8 mouse cellular contexts compared by ENCODE assay signal in genomic region chr4:47352803-47353388, GRCm38 (mm10). TPM values are rescaled to one million over a fixed set of nuclear protein-coding genes. Genes with fewer than 3 reads are reported as not detected.
DNase-seq lines count a peak whose midpoint lies in the region; ATAC-seq and TF ChIP-seq lines count a peak whose summit lies in the region.

Gene Tgfbr1 (plus strand): TSS chr4:47353222.

- no peaks in the 10 kb centered on the region for H3K27me3 ChIP-seq in MEL (ENCODE audit: control insufficient read depth in 1 of 2, insufficient read depth in 2 of 2, low read length in 2 of 2)
- H3K27me3 ChIP-seq in cerebellum, adult 2 months (ENCODE audit: control insufficient read depth, insufficient read depth, low read length), result peaks cover 2% of the 10 kb centered on the region; the same call in 1 of the 2 replicates
- H3K27me3 ChIP-seq in forebrain, postnatal 0 days (ENCODE audit: insufficient read depth, low read length), result no peaks in the 10 kb centered on the region
- H3K27me3 ChIP-seq in lung, embryonic 15.5 days, result no peaks in the 10 kb centered on the region; the same call in 1 of the 2 replicates

- no peak for TF ChIP-seq RAD21 in MEL (IDR thresholded peaks at IDR 0.05; ENCODE audit: low read depth, low read length)

- peaks cover 0 to 8% of the 10 kb centered on the region in 2 experiments; a peak in 2 of 4 replicates for H3K36me3 ChIP-seq in MEL (ENCODE audit: control insufficient read depth in 1 of 2, insufficient read depth in 2 of 2, low read length in 2 of 2)
- H3K36me3 ChIP-seq in forebrain, postnatal 0 days (ENCODE audit: insufficient read depth), result no peaks in the 10 kb centered on the region
- H3K36me3 ChIP-seq in lung, embryonic 15.5 days, result no peaks in the 10 kb centered on the region

- peaks cover 10% of the 10 kb centered on the region for H3K79me2 ChIP-seq in MEL (ENCODE audit: control insufficient read depth, insufficient read depth, low read length, poor library complexity)

- no peak for TF ChIP-seq EP300 in MEL (IDR thresholded peaks at IDR 0.05; ENCODE audit: low read depth in 1 of 2, low read length in 2 of 2)

- H3K9me3 ChIP-seq in MEL (replicated peaks; ENCODE audit: insufficient read depth, low read length), result no peaks in the 10 kb centered on the region
- no peaks in the 10 kb centered on the region for H3K9me3 ChIP-seq in forebrain, postnatal 0 days (ENCODE audit: low read length)
- H3K9me3 ChIP-seq in lung, embryonic 15.5 days, result no peaks in the 10 kb centered on the region

- H3K4me2 ChIP-seq in forebrain, postnatal 0 days (ENCODE audit: low read depth), result peak within 1 kb of the TSS; percentile 94
- peak within 1 kb of the TSS; percentile 91 for H3K4me2 ChIP-seq in lung, embryonic 15.5 days

- WGBS in cerebellum, adult 2 months, result 1% methylated on average over 64 of the region's 65 CpGs
- under 1% methylated on average over 52 of the region's 65 CpGs for WGBS in forebrain, postnatal 0 days
- WGBS in lung, embryonic 15.5 days, result 1% methylated on average over 53 of the region's 65 CpGs

- peaks cover 0 to 5% of the 10 kb centered on the region in 2 experiments; a peak in 2 of 4 replicates for H3K4me1 ChIP-seq in MEL (ENCODE audit: control insufficient read depth in 1 of 2, insufficient read depth in 2 of 2, low read length in 2 of 2)
- H3K4me1 ChIP-seq in cerebellum, adult 2 months (ENCODE audit: control insufficient read depth, insufficient read depth, low read length), result no peaks in the 10 kb centered on the region
- peaks cover 6% of the 10 kb centered on the region for H3K4me1 ChIP-seq in forebrain, postnatal 0 days (ENCODE audit: insufficient read depth)
- H3K4me1 ChIP-seq in lung, embryonic 15.5 days, result peaks cover 21% of the 10 kb centered on the region

- H3K27ac ChIP-seq in MEL (ENCODE audit: control insufficient read depth, low read depth, low read length), result no peak within 1 kb of the TSS
- H3K27ac ChIP-seq in cerebellum, adult 2 months (ENCODE audit: insufficient read depth, low read length), result no peak within 1 kb of the TSS
- H3K27ac ChIP-seq in forebrain, postnatal 0 days (ENCODE audit: low read depth, low read length), result peak within 1 kb of the TSS; percentile 85
- peak within 1 kb of the TSS; percentile 96 for H3K27ac ChIP-seq in lung, embryonic 15.5 days

- H3K9ac ChIP-seq in MEL (ENCODE audit: control insufficient read depth, low read depth, low read length, poor library complexity, severe bottlenecking), result peak within 1 kb of the TSS; percentile 98
- peak within 1 kb of the TSS; percentile 80 for H3K9ac ChIP-seq in forebrain, postnatal 0 days
- H3K9ac ChIP-seq in lung, embryonic 15.5 days, result peak within 1 kb of the TSS; percentile 91

- peak within 1 kb of the TSS; percentile 73 to 96 for H3K4me3 ChIP-seq in MEL (ENCODE audit: control insufficient read depth in 1 of 2, insufficient read depth in 1 of 2, low read depth in 2 of 2, low read length in 2 of 2)
- H3K4me3 ChIP-seq in cerebellum, adult 2 months (replicated peaks; ENCODE audit: insufficient read depth, low read depth, low read length), result peak within 1 kb of the TSS; percentile 49
- peak within 1 kb of the TSS; percentile 87 for H3K4me3 ChIP-seq in forebrain, postnatal 0 days (ENCODE audit: low read depth, low read length)
- peak within 1 kb of the TSS; percentile 86 for H3K4me3 ChIP-seq in lung, embryonic 15.5 days

- DNase-seq in MEL (ENCODE audit: low read depth, low spot score), result peak; percentile 96
- DNase-seq in cerebellum, adult 2 months, result peak; percentile 85 to 89
- DNase-seq in forebrain, postnatal 0 days, result peak; percentile 96
- DNase-seq in heart, postnatal 4 days, result peak; percentile 100
- DNase-seq in layer of hippocampus, adult 8-10 months (ENCODE audit: low spot score in 2 of 2), result peak; percentile 93 to 94
- peak; percentile 99 for DNase-seq in ovary, adult 18-20 months (ENCODE audit: low spot score)
- peak; percentile 98 for DNase-seq in thymus, postnatal 0 days (ENCODE audit: low spot score)

- peak; percentile 71 to 82; a peak in 2 of 4 replicates for TF ChIP-seq POLR2A in MEL (IDR thresholded peaks at IDR 0.05; ENCODE audit: control insufficient read depth in 1 of 2, insufficient read depth in 1 of 2, low read depth in 1 of 2, low read length in 2 of 2, poor library complexity in 1 of 2)
- TF ChIP-seq POLR2A in cerebellum, adult 2 months (IDR thresholded peaks at IDR 0.05; ENCODE audit: borderline replicate concordance, insufficient read depth, low read length), result no peak

- TF ChIP-seq CTCF in MEL (IDR thresholded peaks at IDR 0.05 in 2 of 3, conservative IDR thresholded peaks at IDR 0.05 in 1 of 3; ENCODE audit: control insufficient read depth in 1 of 3, insufficient read depth in 1 of 3, low read depth in 2 of 3, low read length in 3 of 3, poor library complexity in 1 of 3, severe bottlenecking in 1 of 3), result no peak
- no peak for TF ChIP-seq CTCF in cerebellum, adult 2 months (IDR thresholded peaks at IDR 0.05; ENCODE audit: borderline replicate concordance, insufficient read depth, low read depth, low read length)
- no peak for TF ChIP-seq CTCF in forebrain, postnatal 0 days (IDR thresholded peaks at IDR 0.05; ENCODE audit: low read depth)

- peak; percentile 98 for ATAC-seq in forebrain, postnatal 0 days
- peak; percentile 100 for ATAC-seq in lung, embryonic 15.5 days (ENCODE audit: borderline replicate concordance, extremely low read depth, low FRiP score, low TSS enrichment)

TF ChIP-seq in MEL, 35 proteins besides CTCF, POLR2A, EP300 and RAD21:
- TF ChIP-seq NELFE (IDR thresholded peaks at IDR 0.05; ENCODE audit: low read depth, low read length), result peak; percentile 76
- TF ChIP-seq GATA1 (IDR thresholded peaks at IDR 0.05; ENCODE audit: low read depth, low read length), result no peak
- TF ChIP-seq USF1 (IDR thresholded peaks at IDR 0.05; ENCODE audit: low read depth, low read length), result no peak
- no peak for TF ChIP-seq KAT2A (conservative IDR thresholded peaks at IDR 0.05; ENCODE audit: low read depth, low read length)
- no peak for TF ChIP-seq E2F4 (IDR thresholded peaks at IDR 0.05; ENCODE audit: borderline replicate concordance, low read depth, low read length)
- TF ChIP-seq JUND (IDR thresholded peaks at IDR 0.05; ENCODE audit: low read depth, low read length), result no peak
- TF ChIP-seq MAX (IDR thresholded peaks at IDR 0.05; ENCODE audit: low read length), result no peak
- no peak for TF ChIP-seq TCF12 (IDR thresholded peaks at IDR 0.05; ENCODE audit: low read depth, low read length)
- 0 out of 2 replicates have a peak, but pooled peaks have one; percentile 27 for TF ChIP-seq HCFC1 (IDR thresholded peaks at IDR 0.05; ENCODE audit: low read depth, low read length)
- TF ChIP-seq SIN3A (IDR thresholded peaks at IDR 0.05; ENCODE audit: low read length), result peak; percentile 57
- TF ChIP-seq SMC3 (IDR thresholded peaks at IDR 0.05; ENCODE audit: low read depth, low read length), result 0 out of 2 replicates have a peak, but pooled peaks have one; percentile 12
- no peak for TF ChIP-seq USF2 (IDR thresholded peaks at IDR 0.05; ENCODE audit: borderline replicate concordance in 1 of 2, insufficient read depth in 1 of 2, low read depth in 1 of 2, low read length in 2 of 2)
- peak; percentile 53; the same call in 1 of the 2 replicates for TF ChIP-seq MAZ (IDR thresholded peaks at IDR 0.05; ENCODE audit: low read depth, low read length)
- 0 out of 2 replicates have a peak, but pooled peaks have one; percentile 28 for TF ChIP-seq POLR2AphosphoS2 (IDR thresholded peaks at IDR 0.05; ENCODE audit: low read length)
- TF ChIP-seq ZMIZ1 (IDR thresholded peaks at IDR 0.05; ENCODE audit: low read depth, low read length), result peak; percentile 57; the same call in 1 of the 2 replicates
- TF ChIP-seq POLR2AphosphoS5 (IDR thresholded peaks at IDR 0.05; ENCODE audit: borderline replicate concordance, low read depth, low read length), result no peak

RNA-seq across cellular contexts. Expression of gene Tgfbr1, which starts in this region (rescaled TPM):
- total RNA-seq in MEL (2012; rRNA removed), result 4.5 and 4.7 TPM in 2 replicates
- polyA plus RNA-seq in MEL (2012; ENCODE audit: insufficient read depth in 1 of 2, insufficient read length in 2 of 2, low read depth in 1 of 2, low replicate concordance in 2 of 2, missing spikeins in 1 of 2), result 1 to 10 TPM in 1 of 2 experiments, not detected in 1; 4.3 TPM
- polyA plus RNA-seq in cerebellum, adult 2 months (2012; rRNA removed), result 6.2 and 6.3 TPM in 2 replicates
- 46.9 and 47.5 TPM in 2 replicates for total RNA-seq in forebrain, postnatal 0 days (2014; rRNA removed)
- 13.9 and 16.8 TPM in 2 replicates for polyA plus RNA-seq in forebrain, postnatal 0 days (2015; fragmentation: Nextera tagmentation; extraction: Ambion mirVana)
- total RNA-seq in heart, postnatal 4 days (2021), result 10 to 100 TPM; 24.4 to 25.5 TPM
- 10 to 100 TPM; 18.2 to 54.5 (median 38.4) TPM for total RNA-seq in layer of hippocampus, adult 8-10 months (2022)
- polyA plus RNA-seq in lung, embryonic 15.5 days (2015; fragmentation: Nextera tagmentation; extraction: Ambion mirVana), result 27.1 and 27.9 TPM in 2 replicates
- 25.7 and 26.6 TPM in 2 replicates for polyA plus RNA-seq in thymus, postnatal 0 days (2015; fragmentation: Nextera tagmentation; extraction: Ambion mirVana)

Comparison
In these comparisons a context has a peak if more than half of its experiments do, and no peak if none do; other contexts are left out.
1. H3K27ac ChIP-seq: peak in forebrain, postnatal 0 days (single experiment) and lung, embryonic 15.5 days (single experiment); none in MEL (single experiment) and cerebellum, adult 2 months (single experiment).
2. Peak in every context shown above with its lines, with median percentiles within 50 percentile points of each other: DNase-seq, H3K4me3 ChIP-seq and H3K9ac ChIP-seq.